Mouse (Mus musculus) kidney, adult 2 months (tissue): ENCODE results near the gene Pcbd2. TPM values are rescaled to one million over a fixed set of nuclear protein-coding genes. Genes with fewer than 3 reads are reported as not detected.

Experiments used
- DNase-seq: peaks from one replicate; pipeline ENCODE4 v3.0.0; 2021
- H3K27ac ChIP-seq: fragments of 200-500 bp; 2 replicates; pipeline ENCODE4 v1.5.1; 2012; ENCODE audit warnings: low read depth, low read length, control low read depth, inconsistent platforms; ENCODE audit not compliant: insufficient read depth
- H3K27me3 ChIP-seq: fragments of 200-500 bp; replicated peaks from 2 replicates; pipeline ENCODE4 v1.6.1; 2012; ENCODE audit warnings: mild to moderate bottlenecking, moderate library complexity, low read length, inconsistent platforms; ENCODE audit not compliant: control insufficient read depth, insufficient read depth
- H3K36me3 ChIP-seq: fragments of 200-500 bp; 2 replicates; pipeline ENCODE4 v1.6.1; 2012; ENCODE audit warnings: mild to moderate bottlenecking, moderate library complexity, low read length, inconsistent platforms; ENCODE audit not compliant: control insufficient read depth, insufficient read depth
- H3K4me1 ChIP-seq: fragments of 200-500 bp; 2 replicates; pipeline ENCODE4 v1.6.1; 2011; ENCODE audit warnings: low read length; ENCODE audit not compliant: control insufficient read depth, insufficient read depth
- H3K4me3 ChIP-seq: fragments of 200-500 bp; 2 replicates; pipeline ENCODE4 v1.5.1; 2011; ENCODE audit warnings: mild to moderate bottlenecking, low read depth, low read length, control low read depth; ENCODE audit not compliant: insufficient read depth
- CTCF ChIP-seq: fragments of 200-500 bp; conservative IDR thresholded peaks from 2 replicates; pipeline ENCODE4 v1.5.1; 2011; ENCODE audit warnings: low read depth, mild to moderate bottlenecking, control low read depth, low read length, moderate library complexity, mixed read lengths; ENCODE audit not compliant: insufficient read depth, insufficient read length
- POLR2A ChIP-seq: fragments of 200-500 bp; IDR thresholded peaks from one replicate; pipeline ENCODE4 v1.6.1; 2011; ENCODE audit warnings: low read depth, low read length, control low read depth
- WGBS: fragments of 180-500 bp; shearing (Covaris S2); methylation state at CpG from one replicate; pipeline ENCODE4 v1.1.7; 2018; 5-methylcytosine and 5-hydroxymethylcytosine counted together
- polyA plus RNA-seq: library from polyadenylated mRNA; depleted of rRNA; stranded (reverse); fragments of >200 nt; gene quantifications from 2 replicates; pipeline ENCODE4 v1.2.3, GENCODE M21; 2012

Gene Pcbd2
- polyA plus RNA-seq, 1 experiment, result 81.4 TPM

- no peaks in the 10 kb centered on the region for H3K4me1 ChIP-seq
- no peak overlapping the region for H3K4me3 ChIP-seq
- H3K36me3 ChIP-seq, result no peaks in the 10 kb centered on the region
- WGBS, result 63% methylated on average over 22 of the region's 22 CpGs
- H3K27me3 ChIP-seq, result no peaks in the 10 kb centered on the region
- H3K27ac ChIP-seq, result no peak overlapping the region
- no peak for DNase-seq
- TF ChIP-seq POLR2A (no peak), CTCF (no peak)
Measured at GRCm38 (mm10) chr13:55733628-55734502, 6.7 kb downstream of the Pcbd2 start.

- no peaks in the 10 kb centered on the region for H3K4me1 ChIP-seq
- WGBS, result 93% methylated on average over 8 of the region's 8 CpGs
- TF ChIP-seq CTCF, result no peak
- no peak for TF ChIP-seq POLR2A
- H3K27ac ChIP-seq, result no peak overlapping the region
- no peak overlapping the region for H3K4me3 ChIP-seq
- H3K27me3 ChIP-seq, result no peaks in the 10 kb centered on the region
- DNase-seq, result no peak
- no peaks in the 10 kb centered on the region for H3K36me3 ChIP-seq
Measured at GRCm38 (mm10) chr13:55737885-55738284, 10.7 kb downstream of the Pcbd2 start.

GRCm38 (mm10) chr13:55742306-55742705 lies 15.1 kb downstream of the Pcbd2 start:
- H3K27ac ChIP-seq, result no peak overlapping the region
- no peaks in the 10 kb centered on the region for H3K36me3 ChIP-seq
- no peaks in the 10 kb centered on the region for H3K4me1 ChIP-seq
- 62% methylated on average over 8 of the region's 8 CpGs for WGBS
- no peaks in the 10 kb centered on the region for H3K27me3 ChIP-seq
- no peak for DNase-seq
- no peak for TF ChIP-seq POLR2A
- no peak for TF ChIP-seq CTCF
- H3K4me3 ChIP-seq, result no peak overlapping the region

DNA sequence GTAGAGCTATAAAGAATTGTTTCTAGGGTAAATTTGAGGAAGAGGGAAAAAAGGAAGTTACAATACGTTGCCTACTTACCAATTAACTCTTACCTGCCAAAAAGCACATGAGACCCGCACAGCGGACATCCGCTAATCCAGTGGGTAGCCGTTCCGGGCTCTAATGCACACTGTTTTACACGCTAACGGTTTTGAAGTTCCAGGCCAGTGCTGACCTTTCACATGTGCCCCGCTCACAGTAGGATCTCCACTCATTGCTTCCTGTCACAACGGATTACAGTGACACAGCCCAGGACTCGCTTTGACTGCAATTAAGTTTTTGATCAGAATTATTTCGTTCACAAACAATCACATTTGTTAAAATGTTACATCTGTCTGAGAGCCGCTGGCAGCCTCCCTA lies 27.2 kb downstream of the Pcbd2 start:
- 85% methylated on average over 13 of the region's 13 CpGs for WGBS
- no peak for DNase-seq
- no peaks in the 10 kb centered on the region for H3K27me3 ChIP-seq
- no peaks in the 10 kb centered on the region for H3K36me3 ChIP-seq
- TF ChIP-seq CTCF (no peak), POLR2A (no peak)
- H3K4me1 ChIP-seq, result no peaks in the 10 kb centered on the region
- H3K27ac ChIP-seq, result no peak overlapping the region
- H3K4me3 ChIP-seq, result no peak overlapping the region

DNA sequence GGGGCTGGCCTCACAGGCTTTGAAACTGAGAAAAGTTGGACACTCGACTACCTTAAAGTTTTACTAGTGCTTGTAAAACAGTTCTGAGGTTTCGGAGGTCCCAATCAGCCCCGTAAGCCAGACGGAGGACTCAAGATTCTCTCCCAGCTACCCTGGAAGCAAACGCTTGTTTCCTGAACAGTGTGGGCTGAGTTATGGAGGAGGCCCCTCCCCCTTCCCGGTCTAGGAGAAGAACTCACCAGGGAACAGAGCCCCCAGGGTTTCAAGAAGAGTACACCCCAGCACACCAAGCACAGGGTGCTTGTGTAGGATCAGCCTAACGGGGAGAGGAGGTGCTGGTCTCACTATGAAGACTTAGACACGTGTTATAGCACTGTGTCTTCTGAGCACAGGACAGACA lies 29.6 kb downstream of the Pcbd2 start:
- Histone ChIP-seq H3K4me3 (no peak overlapping the region; the same call in 1 of the 2 replicates), H3K27ac (no peak overlapping the region)
- no peak for DNase-seq

DNA sequence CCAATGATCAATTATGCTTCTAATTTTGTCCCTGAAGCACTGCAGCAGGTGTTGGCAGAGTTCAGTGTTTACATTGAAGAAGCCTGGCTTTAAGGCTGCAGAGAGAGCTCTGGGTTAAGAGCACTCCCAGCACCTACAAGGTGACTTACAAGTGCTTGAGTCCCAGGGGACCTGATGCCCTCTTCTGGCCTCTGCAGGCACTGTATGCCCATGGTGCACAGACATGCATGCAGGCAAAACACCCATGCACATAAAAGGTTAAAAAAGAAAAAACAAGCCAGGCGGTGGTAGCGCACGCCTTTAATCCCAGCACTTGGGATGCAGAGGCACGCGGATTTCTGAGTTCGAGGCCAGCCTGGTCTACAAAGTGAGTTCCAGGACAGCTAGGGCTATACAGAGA lies 30.5 kb downstream of the Pcbd2 start:
- WGBS, result 94% methylated on average over 6 of the region's 6 CpGs

More for the DNA sequence above, 29.6 kb downstream of the Pcbd2 start:
- no peaks in the 10 kb centered on the region for H3K4me1 ChIP-seq
- H3K27me3 ChIP-seq, result no peaks in the 10 kb centered on the region
- 41% methylated on average over 8 of the region's 8 CpGs for WGBS
- TF ChIP-seq CTCF (no peak), POLR2A (no peak)
- H3K36me3 ChIP-seq, result no peaks in the 10 kb centered on the region

DNA sequence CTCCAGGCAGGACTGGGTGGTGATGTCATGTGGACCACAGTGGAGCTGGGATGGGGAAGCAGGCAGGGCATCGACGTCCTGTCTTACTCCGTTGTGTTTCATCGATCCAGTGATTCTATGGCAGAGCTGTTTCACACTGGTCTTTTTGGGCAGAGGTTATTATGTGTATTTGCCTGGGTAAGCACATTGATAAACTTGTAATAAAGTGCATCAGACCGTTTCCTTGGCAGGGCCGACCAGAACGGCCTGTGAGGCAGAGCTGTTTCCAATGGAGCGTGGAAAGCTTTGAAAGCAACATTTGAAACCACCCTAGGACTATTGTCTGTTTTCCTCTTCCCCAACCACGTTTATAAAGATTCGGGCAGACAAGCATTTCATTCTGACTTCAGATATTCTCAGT lies 33.4 kb downstream of the Pcbd2 start:
- TF ChIP-seq CTCF (no peak), POLR2A (no peak)
- H3K36me3 ChIP-seq, result no peaks in the 10 kb centered on the region
- WGBS, result 33% methylated on average over 10 of the region's 10 CpGs
- H3K4me1 ChIP-seq, result no peaks in the 10 kb centered on the region
- H3K27ac ChIP-seq, result no peak overlapping the region
- no peaks in the 10 kb centered on the region for H3K27me3 ChIP-seq
- no peak overlapping the region for H3K4me3 ChIP-seq
- DNase-seq, result peak; percentile 52

More for the DNA sequence above, 30.5 kb downstream of the Pcbd2 start:
- Histone ChIP-seq H3K27me3 (no peaks in the 10 kb centered on the region), H3K27ac (no peak overlapping the region), H3K36me3 (no peaks in the 10 kb centered on the region), H3K4me1 (no peaks in the 10 kb centered on the region), H3K4me3 (no peak overlapping the region)
- DNase-seq, result peak; percentile 16
- TF ChIP-seq CTCF, result peak; percentile 48; the same call in 1 of the 2 replicates
- no peak for TF ChIP-seq POLR2A
